Mouse (Mus musculus): Measurements from ENCODE around the gene Il16.

DNA sequence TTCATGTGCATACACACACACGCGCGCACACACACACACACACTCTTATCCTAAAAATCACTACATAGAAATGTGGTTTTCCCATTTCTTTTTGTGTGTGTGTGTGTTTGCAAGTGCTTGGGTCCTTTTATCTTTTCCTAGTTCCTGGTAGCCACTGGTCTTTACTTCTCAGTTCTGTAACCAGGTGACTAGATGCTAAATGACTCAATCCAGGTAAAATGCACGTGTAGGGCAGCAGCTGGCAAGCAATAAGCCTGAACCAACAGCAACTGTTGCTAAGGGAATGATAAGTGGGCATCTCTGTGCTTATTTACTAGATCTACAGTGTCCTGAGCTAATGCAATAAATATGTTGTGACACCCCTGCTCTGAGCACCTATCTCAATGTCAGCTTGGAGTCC is 118.2 kb downstream of the Il16 start:
- TF ChIP-seq CTCF (IDR thresholded peaks at IDR 0.05; ENCODE audit: low read depth, low read length) (no peak), POLR2A (IDR thresholded peaks at IDR 0.05; ENCODE audit: extremely low read depth, insufficient read depth, low read length) (no peak)
